Mouse (Mus musculus): ENCODE measurements at regions not wholly inside any gene's neighbourhood (a gene's known extent, or its start where the extent isn't known, plus 50 kb on each side); places are given as distances from the start of the nearest gene placed in this dataset.

- no peak for TF ChIP-seq CTCF (IDR thresholded peaks at IDR 0.05; ENCODE audit: borderline replicate concordance, control insufficient read depth, extremely low read depth, insufficient read depth, low read length, poor library complexity)
- no peak for TF ChIP-seq POLR2A (IDR thresholded peaks at IDR 0.05; ENCODE audit: control insufficient read depth, extremely low read depth, insufficient read depth, low read length, poor library complexity)
These were observed 58.3 kb upstream of the Twist2 start for GRCm38 (mm10) chr1:91742914-91743313.
